Mouse (Mus musculus) brain, embryonic 14.5 days (tissue): ENCODE results near the gene Higd1a.

Experiments used
- CTCF ChIP-seq: fragments of 200-500 bp; IDR thresholded peaks from 2 replicates; pipeline ENCODE4 v1.5.1; 2012; ENCODE audit warnings: inconsistent platforms, mild to moderate bottlenecking, moderate library complexity, borderline replicate concordance; ENCODE audit not compliant: insufficient read depth, insufficient read length; ENCODE audit errors: extremely low read depth
- POLR2A ChIP-seq: fragments of 200-500 bp; IDR thresholded peaks from 2 replicates; pipeline ENCODE4 v1.6.1; 2012; ENCODE audit warnings: mild to moderate bottlenecking, inconsistent platforms, borderline replicate concordance; ENCODE audit not compliant: poor library complexity, insufficient read depth, insufficient read length, severe bottlenecking; ENCODE audit errors: extremely low read depth

DNA sequence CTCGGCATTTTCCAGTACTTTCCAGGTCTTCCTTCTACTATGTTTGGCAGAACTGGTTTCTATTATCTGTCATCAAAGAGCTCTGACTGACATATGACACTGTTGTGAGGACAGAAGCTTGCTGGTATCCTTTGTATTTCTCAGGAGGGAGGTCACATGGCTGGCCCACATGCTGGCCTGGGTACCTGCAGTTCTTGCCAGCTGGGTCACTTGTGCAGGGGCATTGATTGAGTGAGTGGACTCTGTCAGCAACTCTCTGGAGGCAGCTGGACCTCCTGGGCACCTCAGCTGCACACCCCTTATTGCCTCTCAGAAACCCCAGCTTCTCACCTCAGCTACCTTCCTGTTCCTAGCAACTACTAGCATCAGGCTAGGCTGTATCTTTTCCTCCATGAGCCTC, 50.6 kb downstream of the Higd1a start:
- TF ChIP-seq CTCF = no peak
- TF ChIP-seq POLR2A = no peak
